Mouse (Mus musculus): ENCODE results near the gene Zdhhc13. TPM values are rescaled to one million over a fixed set of nuclear protein-coding genes. Genes with fewer than 3 reads are reported as not detected.

The Zdhhc13 gene
- polyA plus RNA-seq, 1 experiment, result 10.5 TPM

- TF ChIP-seq GATA1 (IDR thresholded peaks at IDR 0.05; ENCODE audit: low read length), result no peak
Observed at GRCm38 (mm10) chr7:48847820-48848650, 59.2 kb downstream of the Zdhhc13 start, which contains the start of gene Csrp3. TSS of gene Csrp3 (minus strand) at chr7:48848033.

GRCm38 (mm10) chr7:48851529-48852104, 62.8 kb downstream of the Zdhhc13 start:
- no peak for TF ChIP-seq GATA1 (IDR thresholded peaks at IDR 0.05; ENCODE audit: low read length)

DNA sequence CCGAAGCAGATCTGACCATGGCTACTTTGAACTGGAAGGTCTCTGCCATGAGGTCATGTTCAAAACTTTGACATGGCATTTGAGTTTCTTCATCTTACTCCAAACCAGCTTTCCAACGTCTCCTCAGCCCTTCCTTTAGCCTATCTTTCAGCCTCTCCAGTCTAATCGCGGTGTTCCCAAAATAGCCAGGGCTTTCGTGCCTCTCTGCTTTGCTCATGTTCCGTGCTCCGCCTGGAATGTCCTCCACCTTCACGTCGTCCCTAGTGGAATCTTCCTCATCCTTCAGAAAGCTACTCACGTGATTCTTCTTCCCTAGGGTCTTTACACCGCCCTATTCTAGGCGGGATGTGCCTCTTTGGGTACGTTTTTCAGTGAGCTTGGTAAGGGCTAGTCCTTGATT, 64.7 kb downstream of the Zdhhc13 start:
- TF ChIP-seq GATA1 (IDR thresholded peaks at IDR 0.05; ENCODE audit: low read length), result no peak

DNA sequence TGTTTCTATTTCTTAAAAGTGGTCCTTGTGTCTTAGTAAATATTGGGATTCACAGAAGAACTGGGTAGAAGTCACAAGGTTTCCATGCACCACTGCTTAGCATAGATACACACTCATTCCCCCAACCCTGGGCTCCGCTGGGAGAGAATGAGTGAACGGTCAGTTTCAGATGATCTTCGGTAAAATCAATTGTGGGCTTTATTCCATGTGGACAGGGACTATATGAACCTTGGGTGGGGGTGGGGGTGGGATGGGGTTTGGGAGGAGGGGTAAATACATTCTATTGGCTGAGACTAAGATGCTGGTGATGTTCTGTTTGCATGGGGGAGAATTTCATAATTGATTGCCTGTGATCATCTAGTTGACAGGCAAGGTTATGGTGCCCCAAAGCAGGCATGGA, 66.7 kb downstream of the Zdhhc13 start:
- TF ChIP-seq GATA1 (IDR thresholded peaks at IDR 0.05; ENCODE audit: low read length), result no peak

GRCm38 (mm10) chr7:48858257-48858656, 69.5 kb downstream of the Zdhhc13 start:
- TF ChIP-seq GATA1 (IDR thresholded peaks at IDR 0.05; ENCODE audit: low read length), result no peak

GRCm38 (mm10) chr7:48859362-48859761, 70.6 kb downstream of the Zdhhc13 start:
- TF ChIP-seq GATA1 (IDR thresholded peaks at IDR 0.05; ENCODE audit: low read length), result no peak

DNA sequence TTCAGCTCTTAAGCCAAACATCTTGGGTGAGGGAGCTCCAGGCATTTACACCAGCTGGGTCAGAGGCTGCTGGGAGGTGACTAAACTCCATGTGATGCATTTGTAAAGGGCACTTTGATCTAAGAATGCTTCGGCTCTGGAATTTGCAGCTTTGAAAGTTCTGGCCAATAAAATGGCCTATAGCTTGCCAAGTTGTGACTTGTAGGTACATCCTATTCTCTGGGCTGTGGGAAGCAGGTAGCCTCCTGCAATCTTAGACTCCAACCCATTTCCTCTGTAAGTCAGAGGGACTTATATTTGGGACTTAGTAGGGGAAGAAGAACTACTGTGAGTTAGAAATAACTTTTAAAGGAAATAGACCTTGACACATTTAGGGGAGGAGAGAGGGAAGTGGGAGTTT, 72.1 kb downstream of the Zdhhc13 start:
- no peak for TF ChIP-seq GATA1 (IDR thresholded peaks at IDR 0.05; ENCODE audit: low read length)

DNA sequence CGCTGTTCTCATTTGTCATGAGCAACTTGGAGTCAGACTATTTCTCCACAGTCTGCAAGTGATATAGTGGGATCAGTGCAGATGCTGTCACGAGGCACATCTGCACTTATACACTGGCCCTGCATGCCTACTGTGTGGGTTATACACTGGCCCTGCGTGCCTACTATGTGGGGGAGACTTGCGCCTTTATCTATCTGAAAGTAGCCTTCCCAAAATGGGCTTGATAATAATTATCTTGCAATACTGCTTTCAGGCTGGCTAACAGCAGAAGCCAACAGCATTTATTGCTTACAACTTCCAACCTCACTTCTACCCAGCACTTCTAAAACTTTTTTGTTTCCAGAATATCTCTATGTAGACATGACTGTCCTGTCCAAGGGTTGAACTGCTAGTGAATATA, 73.0 kb downstream of the Zdhhc13 start:
- no peak for TF ChIP-seq GATA1 (IDR thresholded peaks at IDR 0.05; ENCODE audit: low read length)

GRCm38 (mm10) chr7:48864199-48864598, 75.4 kb downstream of the Zdhhc13 start:
- TF ChIP-seq GATA1 (IDR thresholded peaks at IDR 0.05; ENCODE audit: low read length), result no peak

DNA sequence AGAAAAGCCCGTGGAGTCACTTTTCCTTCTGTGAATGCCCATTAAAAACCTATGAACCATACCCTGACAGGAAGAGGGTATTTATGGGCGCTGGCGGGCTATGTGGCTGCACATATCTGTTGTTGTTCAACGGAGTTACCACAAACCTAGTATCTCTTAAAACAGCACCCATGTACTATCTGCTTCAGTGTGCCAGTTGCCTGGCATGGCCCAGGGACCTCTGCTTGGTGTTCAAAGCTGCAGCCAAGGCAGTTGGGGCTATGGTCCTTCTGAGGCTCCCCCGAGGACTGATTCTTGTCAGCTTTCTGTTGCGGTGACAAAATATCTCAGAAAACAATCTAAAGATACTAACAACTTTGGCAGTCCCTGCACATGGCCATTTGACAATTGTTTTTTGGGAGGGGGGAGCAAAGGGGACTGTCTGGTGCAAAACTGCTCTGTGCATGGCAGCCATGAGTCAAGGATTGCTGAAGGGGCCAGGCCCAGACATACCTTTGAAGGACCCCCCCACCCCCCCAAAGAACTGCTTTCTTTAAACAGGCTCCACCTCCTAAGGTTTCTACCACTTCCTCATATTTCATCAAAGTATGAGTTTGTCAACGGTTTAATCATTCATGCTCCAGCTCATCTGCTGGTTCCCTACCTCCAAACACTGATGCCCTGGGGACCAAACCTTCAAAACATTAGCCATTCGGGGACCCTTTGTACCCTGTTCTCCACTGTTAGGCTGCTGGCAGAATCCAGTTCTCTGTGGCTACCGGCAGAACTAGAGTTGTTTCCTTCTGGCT, 76.1 kb downstream of the Zdhhc13 start:
- TF ChIP-seq GATA1 (IDR thresholded peaks at IDR 0.05; ENCODE audit: low read length), result no peak

- TF ChIP-seq GATA1 (IDR thresholded peaks at IDR 0.05; ENCODE audit: low read length), result no peak
Observed at GRCm38 (mm10) chr7:48867576-48867975, 78.8 kb downstream of the Zdhhc13 start.

DNA sequence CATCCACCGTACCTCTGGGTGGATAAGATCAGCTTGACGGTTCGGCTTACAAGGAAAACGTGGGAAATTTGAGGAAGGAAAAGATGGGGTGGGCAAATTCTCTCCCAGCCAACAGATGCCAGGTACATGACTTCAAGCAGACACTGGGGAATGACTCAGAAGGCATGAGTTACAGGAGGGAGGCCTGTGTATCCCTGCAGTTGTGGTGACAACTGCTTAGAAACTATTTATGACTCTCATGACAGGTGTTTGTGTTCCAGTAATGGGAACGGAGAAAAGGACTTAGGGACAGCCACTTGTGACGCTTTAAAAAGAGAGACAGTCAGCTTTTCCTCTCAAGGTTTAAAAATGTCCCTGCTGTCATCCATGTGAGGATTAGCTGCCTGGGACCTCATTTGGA, 81.3 kb downstream of the Zdhhc13 start:
- no peak for TF ChIP-seq GATA1 (IDR thresholded peaks at IDR 0.05; ENCODE audit: low read length)

DNA sequence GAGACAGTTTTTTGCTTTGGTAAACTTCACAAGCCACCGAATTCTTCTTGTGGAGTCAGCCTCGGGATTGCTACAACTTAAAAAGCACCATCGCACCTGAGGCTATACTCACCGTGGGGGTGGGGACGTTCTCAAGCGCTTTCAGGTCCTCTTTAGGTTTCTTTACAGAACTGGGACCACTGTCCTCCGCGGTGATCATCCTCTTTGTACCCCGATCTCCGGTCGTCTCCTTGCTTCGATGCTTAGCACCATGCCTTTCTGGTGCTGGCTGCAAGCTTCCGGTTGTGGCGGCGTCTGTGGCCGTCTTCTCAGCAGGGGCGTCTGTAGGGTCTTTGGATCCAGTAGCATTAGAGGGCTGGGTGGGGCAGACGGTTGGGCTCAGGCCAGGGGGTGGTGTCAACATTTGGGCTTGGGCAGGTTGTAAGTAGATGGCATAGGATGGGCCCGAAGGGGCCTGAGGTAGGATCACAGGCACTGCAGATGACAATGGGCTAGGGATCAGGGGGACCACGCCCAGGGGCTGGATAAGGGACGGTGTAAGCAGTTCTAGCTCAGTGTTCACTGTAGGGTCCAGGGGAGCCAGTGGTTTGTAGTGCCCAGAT, 81.9 kb downstream of the Zdhhc13 start:
- TF ChIP-seq GATA1 (IDR thresholded peaks at IDR 0.05; ENCODE audit: low read length), result no peak

DNA sequence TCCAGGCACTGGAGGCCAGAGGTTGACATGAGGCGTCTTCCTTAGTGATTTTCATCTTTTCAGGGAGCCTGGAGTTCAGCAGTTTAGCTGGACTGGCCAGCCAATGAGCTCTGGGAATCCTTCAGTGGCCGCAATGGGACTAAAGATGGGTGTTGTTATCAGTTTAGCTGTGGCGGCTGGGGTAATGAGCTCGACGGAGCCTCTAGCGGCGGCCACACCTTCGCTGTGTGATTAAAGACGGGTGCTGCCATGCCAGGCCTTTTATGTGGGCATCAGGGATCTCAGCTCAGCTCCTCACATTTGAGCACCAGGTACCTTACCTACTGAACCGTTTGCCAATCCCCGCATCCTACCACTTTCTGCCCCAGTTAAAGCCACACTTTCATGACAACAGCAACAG, 82.5 kb downstream of the Zdhhc13 start:
- TF ChIP-seq GATA1 (IDR thresholded peaks at IDR 0.05; ENCODE audit: low read length), result no peak

- TF ChIP-seq GATA1 (IDR thresholded peaks at IDR 0.05; ENCODE audit: low read length), result no peak
Observed at GRCm38 (mm10) chr7:48875096-48875495, 86.3 kb downstream of the Zdhhc13 start.

DNA sequence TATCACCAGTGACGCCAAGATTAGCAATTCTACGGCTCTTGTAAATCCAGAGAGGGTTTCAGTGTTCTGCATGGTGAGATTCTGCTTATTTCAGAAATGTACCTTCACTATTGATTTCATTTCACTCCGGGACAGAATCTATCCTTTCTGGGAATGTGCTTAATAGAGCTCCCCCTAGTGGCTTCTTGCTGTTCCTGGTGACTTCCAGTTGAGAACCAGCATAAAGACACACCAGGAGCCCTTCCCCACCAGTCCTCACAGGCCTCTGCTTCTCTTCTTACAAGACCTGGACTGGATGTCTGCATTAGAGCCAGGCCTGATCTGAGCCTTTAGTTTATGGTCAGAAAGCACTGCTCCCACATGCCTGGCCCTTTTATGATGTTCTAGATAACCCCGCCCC, 87.7 kb downstream of the Zdhhc13 start:
- no peak for TF ChIP-seq GATA1 (IDR thresholded peaks at IDR 0.05; ENCODE audit: low read length)

Other genes with a start within 250 kb of the Zdhhc13 start
- gene Mrgprb2, start 230.9 kb upstream of the Zdhhc13 start, polyA plus RNA-seq (2012), result not detected in 2 replicates
- not detected in 2 replicates for gene Mrgprb3, start 145.2 kb upstream of the Zdhhc13 start, polyA plus RNA-seq (2012)
- gene Csrp3, start 59.0 kb downstream of the Zdhhc13 start, polyA plus RNA-seq (2012), result not detected in 2 replicates
- 51.1 and 63.0 TPM in 2 replicates for gene E2f8, start 92.6 kb downstream of the Zdhhc13 start, polyA plus RNA-seq (2012)
- gene Nav2, start 119.7 kb downstream of the Zdhhc13 start, polyA plus RNA-seq (2012), result 0.01 and 0.23 TPM in 2 replicates